Mouse (Mus musculus) adrenal gland, adult (tissue): ENCODE results near the gene Pgam5.

Experiments
- DNase-seq, 2 experiments: peaks; one replicate each; pipeline ENCODE4 v3.0.0; 2022 to 2023; ENCODE audit warnings: low spot score in 1 of 2; ENCODE audit not compliant: inconsistent age in 2 of 2

The Pgam5 gene

GRCm38 (mm10) chr5:110230780-110231461 is 38.8 kb downstream of the Pgam5 start, which contains the start of gene Ankle2:
Gene Ankle2 (plus strand): TSS chr5:110231004.
- peak; percentile 94 to 98 for DNase-seq

DNA sequence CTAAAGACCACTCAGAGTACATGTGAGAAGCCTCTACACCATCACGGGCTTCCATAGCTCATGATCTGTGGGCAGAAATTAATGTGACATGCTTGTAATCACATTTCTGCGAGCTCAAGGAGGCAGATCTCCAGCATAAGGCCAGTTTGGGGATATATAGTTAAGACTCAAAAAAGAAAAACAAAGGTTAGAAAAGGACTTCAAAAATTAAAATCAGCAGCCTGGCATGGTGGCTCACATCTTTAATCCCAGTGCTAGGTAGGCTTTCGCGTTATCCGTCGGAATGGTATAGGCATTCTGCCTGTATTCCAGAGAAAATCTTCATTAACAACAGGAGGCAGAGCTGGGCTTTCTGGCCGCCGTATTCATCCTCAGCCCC is 39.3 kb downstream of the Pgam5 start:
- DNase-seq, result no peak

DNA sequence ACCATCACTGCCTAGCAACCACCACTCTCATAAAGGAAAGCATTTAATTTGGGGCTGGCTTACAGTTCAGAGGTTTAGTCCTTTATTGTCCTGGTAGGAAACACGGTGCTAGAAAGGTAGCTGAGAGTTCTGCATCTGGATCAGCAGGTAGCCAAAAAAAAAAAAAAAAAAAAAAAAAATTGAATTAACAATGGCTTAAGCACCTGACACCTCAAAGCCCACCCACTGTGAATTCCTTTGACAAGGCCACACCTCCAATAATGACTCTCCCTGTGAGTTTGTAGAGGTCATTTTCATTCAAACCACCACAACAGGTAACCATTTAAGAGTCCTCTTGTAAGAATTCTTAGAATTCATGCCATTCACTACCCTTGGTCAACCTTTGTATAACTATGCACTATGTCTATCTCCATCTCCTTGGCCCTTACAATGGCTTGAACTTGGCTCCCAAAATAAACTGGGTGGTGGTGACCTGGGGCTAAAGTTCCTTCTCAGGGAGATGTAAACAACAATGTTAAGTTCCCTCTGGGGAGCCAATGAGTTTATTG is 42.3 kb downstream of the Pgam5 start:
- no peak for DNase-seq

GRCm38 (mm10) chr5:110225056-110225455 is 44.7 kb downstream of the Pgam5 start:
- DNase-seq, result no peak

DNA sequence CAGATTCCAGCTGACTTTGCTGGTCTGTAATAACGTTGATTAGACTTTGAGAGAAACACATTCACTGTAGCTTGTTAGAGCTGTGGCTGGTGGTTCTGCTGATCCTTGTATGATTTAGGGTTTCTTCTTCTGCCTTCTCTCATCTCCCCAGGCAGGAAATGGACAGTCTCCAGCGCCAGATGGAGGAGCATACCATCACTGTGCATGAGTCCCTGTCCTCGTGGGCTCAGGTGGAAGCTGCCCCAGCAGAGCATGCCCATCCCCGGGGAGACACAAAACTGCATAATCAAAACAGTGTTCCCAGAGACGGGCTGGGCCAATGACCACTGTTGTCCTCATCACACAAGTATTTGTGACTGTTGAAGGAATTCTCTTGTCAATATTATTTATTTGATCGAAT is 47.0 kb downstream of the Pgam5 start:
- DNase-seq, result no peak

DNA sequence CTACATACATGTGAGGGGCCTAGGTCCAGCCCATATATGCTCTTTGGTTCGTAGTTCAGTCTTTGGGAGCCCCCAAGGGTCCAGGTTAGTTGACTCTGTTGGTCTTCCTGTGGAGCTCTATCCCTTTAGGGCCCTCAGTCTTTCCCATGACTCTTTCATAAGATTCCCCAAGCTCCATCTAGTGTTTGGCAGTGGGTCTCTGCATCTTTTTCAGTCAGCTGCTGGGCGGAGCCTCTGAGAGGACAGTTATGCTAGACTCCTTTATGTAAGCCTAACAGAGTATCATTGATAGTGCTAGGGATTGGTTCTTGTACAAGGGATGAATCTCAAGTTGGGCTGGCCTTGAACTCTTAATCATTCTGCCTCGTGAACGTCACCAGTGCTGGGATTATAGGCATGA is 49.4 kb downstream of the Pgam5 start:
- no peak for DNase-seq

DNA sequence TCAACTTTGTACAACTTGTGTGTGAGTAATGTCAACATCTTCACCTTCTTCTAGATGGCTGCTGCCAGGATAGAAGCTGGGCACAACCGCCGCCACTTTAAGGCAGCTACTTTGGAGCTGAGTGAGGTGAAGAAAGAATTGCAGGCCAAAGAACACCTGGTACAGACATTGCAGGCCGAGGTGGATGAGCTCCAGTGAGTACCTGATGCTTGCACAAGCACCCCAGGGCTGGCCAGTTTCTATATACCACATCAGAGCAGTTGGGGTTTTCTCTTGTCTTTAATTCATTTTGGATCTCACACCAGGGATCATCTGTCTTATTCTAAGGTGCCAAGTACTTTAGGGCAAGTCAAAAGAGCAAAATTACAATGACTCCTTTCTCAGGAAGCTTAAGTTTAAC is 52.9 kb downstream of the Pgam5 start:
- DNase-seq, result no peak

- DNase-seq, result no peak
Measured at GRCm38 (mm10) chr5:110211312-110211711, 58.4 kb downstream of the Pgam5 start.
